Mouse (Mus musculus): ENCODE data around the gene Lce3f. TPM values are rescaled to one million over a fixed set of nuclear protein-coding genes. Genes with fewer than 3 reads are reported as not detected.

Gene Lce3f
- polyA plus RNA-seq, 1 experiment from 2014 or later, result not detected

DNA sequence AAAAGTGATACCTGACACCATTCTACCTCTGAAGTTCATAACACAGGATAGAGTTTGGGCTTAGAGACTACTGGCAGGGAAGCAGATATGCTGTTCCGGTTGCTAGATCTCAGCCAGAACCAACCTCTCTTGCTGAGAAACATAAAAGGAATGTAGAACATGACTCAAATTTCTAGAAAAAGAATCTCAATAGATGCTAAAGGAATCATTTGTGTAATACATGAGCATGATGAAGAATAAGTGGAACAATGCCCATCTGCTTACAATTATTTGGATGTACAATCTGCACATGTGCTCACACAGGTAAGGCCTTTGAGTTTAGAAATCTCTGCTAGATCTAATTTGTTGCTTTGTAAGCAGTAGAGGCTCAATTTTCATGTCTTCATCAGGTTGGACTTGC, 29.1 kb downstream of the Lce3f start:
- WGBS, result 90% methylated on average over 1 of the region's 1 CpGs
- H3K36me3 ChIP-seq, result no peaks in the 10 kb centered on the region
- no peak overlapping the region for H3K27ac ChIP-seq
- no peaks in the 10 kb centered on the region for H3K9me3 ChIP-seq (replicated peaks)
- no peak overlapping the region for H3K9ac ChIP-seq
- H3K4me1 ChIP-seq, result no peaks in the 10 kb centered on the region
- H3K4me2 ChIP-seq, result no peak overlapping the region
- no peaks in the 10 kb centered on the region for H3K27me3 ChIP-seq
- no peak for ATAC-seq (replicated peaks; ENCODE audit: low FRiP score)
- H3K4me3 ChIP-seq (replicated peaks), result no peak overlapping the region

GRCm38 (mm10) chr3:93023411-93024184, 31.6 kb downstream of the Lce3f start:
- Histone ChIP-seq H3K27ac (no peak overlapping the region), H3K4me1 (no peaks in the 10 kb centered on the region), H3K9ac (no peak overlapping the region), H3K36me3 (no peaks in the 10 kb centered on the region), H3K4me2 (no peak overlapping the region), H3K4me3 (replicated peaks) (no peak overlapping the region), H3K27me3 (no peaks in the 10 kb centered on the region), H3K9me3 (replicated peaks) (no peaks in the 10 kb centered on the region)
- WGBS, result 61% methylated on average over 3 of the region's 3 CpGs
- peak; percentile 40; the same call in 1 of the 2 replicates for ATAC-seq (replicated peaks; ENCODE audit: low FRiP score)

- no peak overlapping the region for H3K9ac ChIP-seq
- WGBS, result 85% methylated on average over 2 of the region's 2 CpGs
- H3K4me1 ChIP-seq, result no peaks in the 10 kb centered on the region
- ATAC-seq (replicated peaks; ENCODE audit: low FRiP score), result 0 out of 2 replicates have a peak, but pooled peaks have one; percentile 60
- no peak overlapping the region for H3K27ac ChIP-seq
- no peak overlapping the region for H3K4me3 ChIP-seq (replicated peaks)
- no peaks in the 10 kb centered on the region for H3K27me3 ChIP-seq
- H3K4me2 ChIP-seq, result no peak overlapping the region
- no peaks in the 10 kb centered on the region for H3K36me3 ChIP-seq
- H3K9me3 ChIP-seq (replicated peaks), result no peaks in the 10 kb centered on the region
Measured at GRCm38 (mm10) chr3:93025486-93025885, 33.5 kb downstream of the Lce3f start.

DNA sequence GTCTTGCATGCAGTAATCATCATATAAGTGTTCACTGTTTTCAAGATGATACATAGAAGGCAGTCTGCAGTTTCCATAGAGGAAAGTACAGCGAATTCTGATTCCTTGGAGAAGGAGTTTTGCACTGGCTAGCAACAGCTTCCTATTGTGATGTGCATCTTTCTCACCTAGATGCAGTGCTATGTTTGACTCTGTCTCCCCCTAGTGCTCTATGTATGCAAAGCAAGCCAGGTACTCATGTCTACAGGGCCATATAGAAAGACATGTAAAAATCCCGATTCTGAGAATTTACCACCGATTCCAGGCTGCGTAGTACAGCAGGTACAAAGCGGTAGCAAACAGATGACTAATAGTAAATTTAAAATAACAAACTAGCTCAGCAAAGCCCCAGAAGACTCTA, 39.4 kb downstream of the Lce3f start:
- Histone ChIP-seq H3K4me2 (no peak overlapping the region), H3K27me3 (no peaks in the 10 kb centered on the region), H3K9ac (no peak overlapping the region), H3K36me3 (no peaks in the 10 kb centered on the region), H3K27ac (no peak overlapping the region), H3K4me3 (replicated peaks) (no peak overlapping the region), H3K4me1 (no peaks in the 10 kb centered on the region), H3K9me3 (replicated peaks) (no peaks in the 10 kb centered on the region)
- ATAC-seq (replicated peaks; ENCODE audit: low FRiP score), result peak; percentile 90
- WGBS, result 51% methylated on average over 5 of the region's 5 CpGs

Other genes starting within 250 kb of the Lce3f start
- not detected in 2 replicates for gene Lce1g, start 239.9 kb upstream of the Lce3f start, polyA plus RNA-seq (2015; fragmentation: Nextera tagmentation; extraction: Ambion mirVana)
- not detected in 2 replicates for gene Lce1h, start 227.2 kb upstream of the Lce3f start, polyA plus RNA-seq (2015; fragmentation: Nextera tagmentation; extraction: Ambion mirVana)
- not detected in 2 replicates for gene Lce1i, start 213.3 kb upstream of the Lce3f start, polyA plus RNA-seq (2015; fragmentation: Nextera tagmentation; extraction: Ambion mirVana)
- gene Lce1j, start 201.7 kb upstream of the Lce3f start, polyA plus RNA-seq (2015; fragmentation: Nextera tagmentation; extraction: Ambion mirVana), result not detected in 2 replicates
- not detected in 2 replicates for gene Lce1k, start 184.3 kb upstream of the Lce3f start, polyA plus RNA-seq (2015; fragmentation: Nextera tagmentation; extraction: Ambion mirVana)
- gene Kprp, start 165.0 kb upstream of the Lce3f start, polyA plus RNA-seq (2015; fragmentation: Nextera tagmentation; extraction: Ambion mirVana), result not detected in 2 replicates
- not detected in 2 replicates for gene Lce1l, start 140.9 kb upstream of the Lce3f start, polyA plus RNA-seq (2015; fragmentation: Nextera tagmentation; extraction: Ambion mirVana)
- gene 2310050C09Rik, start 122.0 kb upstream of the Lce3f start, polyA plus RNA-seq (2015; fragmentation: Nextera tagmentation; extraction: Ambion mirVana), result not detected in 2 replicates
- not detected in 2 replicates for gene Lce3a, start 66.0 kb upstream of the Lce3f start, polyA plus RNA-seq (2015; fragmentation: Nextera tagmentation; extraction: Ambion mirVana)
- gene Lce3b, start 59.2 kb upstream of the Lce3f start, polyA plus RNA-seq (2015; fragmentation: Nextera tagmentation; extraction: Ambion mirVana), result not detected in 2 replicates
- not detected in 2 replicates for gene Lce3c, start 47.7 kb upstream of the Lce3f start, polyA plus RNA-seq (2015; fragmentation: Nextera tagmentation; extraction: Ambion mirVana)
- gene Lce3d, start 34.8 kb upstream of the Lce3f start, polyA plus RNA-seq (2015; fragmentation: Nextera tagmentation; extraction: Ambion mirVana), result not detected in 2 replicates
- not detected in 2 replicates for gene Lce3e, start 25.2 kb upstream of the Lce3f start, polyA plus RNA-seq (2015; fragmentation: Nextera tagmentation; extraction: Ambion mirVana)
- gene Crct1, start 23.5 kb downstream of the Lce3f start, polyA plus RNA-seq (2015; fragmentation: Nextera tagmentation; extraction: Ambion mirVana), result 0.45 and 0.64 TPM in 2 replicates
- gene Lce1m, start 26.8 kb downstream of the Lce3f start, polyA plus RNA-seq (2015; fragmentation: Nextera tagmentation; extraction: Ambion mirVana), result not detected in 2 replicates
- gene Gm4858, start 76.6 kb downstream of the Lce3f start, polyA plus RNA-seq (2015; fragmentation: Nextera tagmentation; extraction: Ambion mirVana), result 0.22 TPM in 1 of 2 replicates, not detected in the other
- gene Crnn, start 152.6 kb downstream of the Lce3f start, polyA plus RNA-seq (2015; fragmentation: Nextera tagmentation; extraction: Ambion mirVana), result 0.10 TPM in 1 of 2 replicates, not detected in the other
- not detected in 2 replicates for gene Flg2, start 205.1 kb downstream of the Lce3f start, polyA plus RNA-seq (2015; fragmentation: Nextera tagmentation; extraction: Ambion mirVana)

All from kidney, embryonic 15.5 days (tissue).